Mouse (Mus musculus): Measurements from ENCODE around the gene Zfp91. TPM values are rescaled to one million over a fixed set of nuclear protein-coding genes. Genes with fewer than 3 reads are reported as not detected.

Zfp91 gene
- polyA plus RNA-seq (2012; rRNA removed): 34.7 and 36.6 TPM in 2 replicates

GRCm38 (mm10) chr19:12795511-12796327, at the start of gene Zfp91, which contains the start of gene Lpxn:
Zfp91 (minus strand) TSS chr19:12796126.
Lpxn (plus strand) TSS chr19:12796193.

GRCm38 (mm10) chr19:12765308-12765707, 30.6 kb downstream of the Zfp91 start, which contains the start of gene Cntf:
Cntf (minus strand) TSS chr19:12765632.

Other genes starting within 250 kb of the Zfp91 start
- gene Gm4952, start 196.2 kb downstream of the Zfp91 start, polyA plus RNA-seq (2012; rRNA removed): 0.17 and 0.25 TPM in 2 replicates
- gene Glyat, start 162.8 kb downstream of the Zfp91 start, polyA plus RNA-seq (2012; rRNA removed): not detected in 2 replicates
- gene Olfr1442, start 125.7 kb downstream of the Zfp91 start, polyA plus RNA-seq (2012; rRNA removed): not detected in 2 replicates
- gene Olfr1443, start 118.0 kb downstream of the Zfp91 start, polyA plus RNA-seq (2012; rRNA removed): not detected in 2 replicates
- gene Keg1, start 100.3 kb downstream of the Zfp91 start, polyA plus RNA-seq (2012; rRNA removed): not detected in 2 replicates
- 2.0 and 2.3 TPM in 2 replicates for gene Cntf, start 30.5 kb downstream of the Zfp91 start, polyA plus RNA-seq (2012; rRNA removed)
- 1.1 TPM in 2 replicates for gene Lpxn, start 67 bp upstream of the Zfp91 start, polyA plus RNA-seq (2012; rRNA removed)
- gene Gm5244, start 50.6 kb upstream of the Zfp91 start, polyA plus RNA-seq (2012; rRNA removed): not detected in 2 replicates
- not detected in 2 replicates for gene Olfr1444, start 61.2 kb upstream of the Zfp91 start, polyA plus RNA-seq (2012; rRNA removed)
- not detected in 2 replicates for gene Olfr1445, start 87.7 kb upstream of the Zfp91 start, polyA plus RNA-seq (2012; rRNA removed)
- gene Olfr1446, start 97.4 kb upstream of the Zfp91 start, polyA plus RNA-seq (2012; rRNA removed): not detected in 2 replicates
- gene Olfr1447, start 107.6 kb upstream of the Zfp91 start, polyA plus RNA-seq (2012; rRNA removed): not detected in 2 replicates
- not detected in 2 replicates for gene Olfr1448, start 128.3 kb upstream of the Zfp91 start, polyA plus RNA-seq (2012; rRNA removed)
- gene Olfr1449, start 134.7 kb upstream of the Zfp91 start, polyA plus RNA-seq (2012; rRNA removed): not detected in 2 replicates
- not detected in 2 replicates for gene Olfr1450, start 154.1 kb upstream of the Zfp91 start, polyA plus RNA-seq (2012; rRNA removed)
- not detected in 2 replicates for gene Olfr1451, start 198.9 kb upstream of the Zfp91 start, polyA plus RNA-seq (2012; rRNA removed)
- not detected in 2 replicates for gene Olfr1453, start 232.2 kb upstream of the Zfp91 start, polyA plus RNA-seq (2012; rRNA removed)

All from central nervous system, embryonic 18 days (tissue).